Mouse (Mus musculus) urinary bladder, postnatal 4 days (tissue): ENCODE data around the gene Rab1a.
"Not testable (repeated sequence)": the region's sequence is repeated elsewhere in the genome, so short reads cannot be mapped to it uniquely, and the experiment has no call there.

Experiments
- DNase-seq, 2 experiments: peaks; one replicate each; pipeline ENCODE4 v3.0.0; 2021 to 2022; ENCODE audit warnings: low spot score in 2 of 2

Rab1a gene

GRCm38 (mm10) chr11:20217227-20217626 is 16.0 kb downstream of the Rab1a start:
- no peak for DNase-seq

- not testable (repeated sequence) for DNase-seq
These were observed 20.4 kb downstream of the Rab1a start for GRCm38 (mm10) chr11:20221671-20222070.

GRCm38 (mm10) chr11:20224196-20224595 is 23.0 kb downstream of the Rab1a start:
- no peak for DNase-seq

- DNase-seq, result no peak
These were observed 24.7 kb downstream of the Rab1a start for GRCm38 (mm10) chr11:20225938-20226337.

- no peak for DNase-seq
These were observed 27.4 kb downstream of the Rab1a start for GRCm38 (mm10) chr11:20228666-20229065.

GRCm38 (mm10) chr11:20229311-20229710 is 28.1 kb downstream of the Rab1a start:
- DNase-seq, result no peak

- DNase-seq, result no peak
These were observed 29.1 kb downstream of the Rab1a start for GRCm38 (mm10) chr11:20230286-20230685.

- DNase-seq, result no peak
These were observed 30.1 kb downstream of the Rab1a start for GRCm38 (mm10) chr11:20231128-20231878.

- DNase-seq, result no peak
These were observed 31.0 kb downstream of the Rab1a start for GRCm38 (mm10) chr11:20232016-20232755.

- no peak for DNase-seq
These were observed 33.0 kb downstream of the Rab1a start for GRCm38 (mm10) chr11:20234233-20234632.

GRCm38 (mm10) chr11:20237018-20237417 is 35.8 kb downstream of the Rab1a start:
- no peak for DNase-seq

GRCm38 (mm10) chr11:20237976-20238375 is 36.7 kb downstream of the Rab1a start:
- no peak for DNase-seq

- no peak for DNase-seq
These were observed 38.1 kb downstream of the Rab1a start for GRCm38 (mm10) chr11:20239279-20239861.

GRCm38 (mm10) chr11:20240331-20240730 is 39.1 kb downstream of the Rab1a start:
- DNase-seq, result no peak

- DNase-seq, result no peak
These were observed 40.1 kb downstream of the Rab1a start for GRCm38 (mm10) chr11:20241311-20241710.

- DNase-seq, result no peak
These were observed 41.3 kb downstream of the Rab1a start for GRCm38 (mm10) chr11:20242366-20243056.

- DNase-seq, result no peak
These were observed 42.1 kb downstream of the Rab1a start for GRCm38 (mm10) chr11:20243214-20243913.

GRCm38 (mm10) chr11:20244336-20245290 is 43.4 kb downstream of the Rab1a start:
- no peak for DNase-seq

GRCm38 (mm10) chr11:20245316-20245715 is 44.1 kb downstream of the Rab1a start:
- DNase-seq, result no peak

GRCm38 (mm10) chr11:20246616-20247015 is 45.4 kb downstream of the Rab1a start:
- no peak for DNase-seq
